Mouse (Mus musculus) frontal cortex, postnatal 36 days (tissue): ENCODE data around the gene Enkd1.
A peak's percentile ranks its signal among the peaks of the same experiment; 100 is the strongest.

Experiments used
- DNase-seq, 2 experiments: peaks; one replicate each; pipeline ENCODE4 v3.0.0; 2022; ENCODE audit warnings: low spot score in 2 of 2

The Enkd1 gene

GRCm38 (mm10) chr8:105707498-105708403 lies at the start of gene Enkd1, which contains the start of gene 4933405L10Rik:
Gene Enkd1 (minus strand): TSS chr8:105708210.
Gene 4933405L10Rik (plus strand): TSS chr8:105707655.
- DNase-seq = peak; percentile 77 to 92

GRCm38 (mm10) chr8:105754688-105755087 lies 46.7 kb upstream of the Enkd1 start:
- no peak for DNase-seq

GRCm38 (mm10) chr8:105753916-105754315 lies 45.9 kb upstream of the Enkd1 start:
- no peak for DNase-seq

- DNase-seq = peak; percentile 17 to 20
Measured at GRCm38 (mm10) chr8:105750606-105751005, 42.6 kb upstream of the Enkd1 start.

- DNase-seq = no peak
Measured at GRCm38 (mm10) chr8:105743301-105743700, 35.3 kb upstream of the Enkd1 start.

GRCm38 (mm10) chr8:105739216-105739615 lies 31.2 kb upstream of the Enkd1 start:
- DNase-seq = no peak

- DNase-seq = no peak
Measured at GRCm38 (mm10) chr8:105732186-105732585, 24.2 kb upstream of the Enkd1 start.

GRCm38 (mm10) chr8:105727397-105728124 lies 19.6 kb upstream of the Enkd1 start:
- DNase-seq = no peak

GRCm38 (mm10) chr8:105725726-105726125 lies 17.7 kb upstream of the Enkd1 start:
- DNase-seq = no peak

GRCm38 (mm10) chr8:105722861-105723260 lies 14.9 kb upstream of the Enkd1 start:
- no peak for DNase-seq

- no peak for DNase-seq
Measured at GRCm38 (mm10) chr8:105719637-105720036, 11.6 kb upstream of the Enkd1 start.

GRCm38 (mm10) chr8:105716302-105716945 lies 8.4 kb upstream of the Enkd1 start:
- DNase-seq = no peak

GRCm38 (mm10) chr8:105715042-105715441 lies 7.0 kb upstream of the Enkd1 start:
- DNase-seq = no peak

GRCm38 (mm10) chr8:105714139-105714538 lies 6.1 kb upstream of the Enkd1 start:
- peak; percentile 78 to 81 for DNase-seq

GRCm38 (mm10) chr8:105712286-105712685 lies 4.3 kb upstream of the Enkd1 start:
- DNase-seq = no peak

- no peak for DNase-seq
Measured at GRCm38 (mm10) chr8:105709317-105709716, 1.3 kb upstream of the Enkd1 start.

GRCm38 (mm10) chr8:105708675-105709074 lies 665 bp upstream of the Enkd1 start:
- no peak for DNase-seq

- no peak for DNase-seq
Measured at GRCm38 (mm10) chr8:105706426-105706825, 1.6 kb downstream of the Enkd1 start.

- no peak for DNase-seq
Measured at GRCm38 (mm10) chr8:105704955-105705354, 3.1 kb downstream of the Enkd1 start.

GRCm38 (mm10) chr8:105704146-105704812 lies 3.7 kb downstream of the Enkd1 start:
- no peak for DNase-seq

GRCm38 (mm10) chr8:105702731-105703415 lies 5.1 kb downstream of the Enkd1 start:
- no peak for DNase-seq
